Mouse (Mus musculus) C2C12 (cell line): ENCODE results near the gene Ern2. TPM values are rescaled to one million over a fixed set of nuclear protein-coding genes. Genes with fewer than 3 reads are reported as not detected.

Source experiments
- H3K27me3 ChIP-seq: one replicate; pipeline ENCODE4 v1.6.1; 2011; ENCODE audit not compliant: control insufficient read depth, insufficient read depth, insufficient read length
- H3K36me3 ChIP-seq: one replicate; pipeline ENCODE4 v1.6.1; 2011; ENCODE audit not compliant: control insufficient read depth, insufficient read depth
- H3K4me3 ChIP-seq: one replicate; pipeline ENCODE4 v1.5.1; 2011; ENCODE audit warnings: mild to moderate bottlenecking, control low read depth; ENCODE audit not compliant: poor library complexity, insufficient read depth, severe bottlenecking
- H3K79me2 ChIP-seq: one replicate; pipeline ENCODE4 v1.6.1; 2011; ENCODE audit not compliant: control insufficient read depth, insufficient read depth
- H3K79me3 ChIP-seq: one replicate; pipeline ENCODE4 v1.6.1; 2011; ENCODE audit warnings: low read depth, control low read depth
- H3ac ChIP-seq: one replicate; pipeline ENCODE3; 2011; ENCODE audit warnings: low read depth; ENCODE audit not compliant: control insufficient read depth, insufficient read length
- CEBPB ChIP-seq: IDR thresholded peaks from one replicate; pipeline ENCODE4 v1.6.1; 2011; ENCODE audit warnings: low read depth, mild to moderate bottlenecking, control low read depth, moderate library complexity
- CTCF ChIP-seq: IDR thresholded peaks from one replicate; pipeline ENCODE4 v1.5.1; 2011; ENCODE audit not compliant: control insufficient read depth, insufficient read depth, insufficient read length
- FOSL1 ChIP-seq: IDR thresholded peaks from one replicate; pipeline ENCODE4 v1.8.0; 2011; ENCODE audit warnings: mild to moderate bottlenecking, low read length; ENCODE audit not compliant: poor library complexity, insufficient read depth, severe bottlenecking
- MAX ChIP-seq: IDR thresholded peaks from one replicate; pipeline ENCODE4 v1.6.1; 2011; ENCODE audit warnings: mild to moderate bottlenecking, control low read depth
- MYOD1 ChIP-seq: IDR thresholded peaks from one replicate; pipeline ENCODE4 v1.6.1; 2011; ENCODE audit warnings: low read depth; ENCODE audit not compliant: control insufficient read depth, insufficient read length
- MYOG ChIP-seq: IDR thresholded peaks from one replicate; pipeline ENCODE4 v1.6.1; 2011; ENCODE audit not compliant: control insufficient read depth, insufficient read length; ENCODE audit errors: extremely low read depth
- USF1 ChIP-seq: IDR thresholded peaks from one replicate; pipeline ENCODE4 v1.6.1; 2011; ENCODE audit warnings: low read depth, mild to moderate bottlenecking, control low read depth, moderate library complexity
- polyA plus RNA-seq: library from polyadenylated mRNA; unstranded; fragments of >200 nt; fragmentation: generic; extraction: Trizol; gene quantifications from one replicate; pipeline ENCODE4 v1.2.1, GENCODE M21; 2012; ENCODE audit warnings: missing spikeins

The Ern2 gene
- polyA plus RNA-seq, 1 experiment = not detected

DNA sequence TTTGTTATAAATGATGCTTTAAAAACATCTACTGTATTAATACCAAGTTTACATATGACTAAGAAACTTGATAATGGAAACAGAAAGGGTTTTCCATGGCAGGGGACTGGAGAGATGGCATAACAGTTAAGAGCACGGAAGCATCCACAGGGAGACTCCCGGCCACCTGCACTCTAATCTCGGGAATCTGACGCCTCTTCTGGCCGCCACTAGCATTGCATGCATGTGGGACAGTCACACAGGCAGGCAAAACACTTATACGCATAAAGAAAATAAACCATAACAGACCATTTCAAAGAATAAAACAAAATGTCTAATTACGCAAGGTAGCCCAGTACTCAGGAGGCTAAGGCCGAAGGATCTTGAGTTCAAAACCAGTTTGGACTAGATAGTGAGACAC, 60.4 kb downstream of the Ern2 start:
- Histone ChIP-seq H3K79me3 (peaks cover 3% of the 10 kb centered on the region), H3K79me2 (peaks cover 10% of the 10 kb centered on the region), H3K4me3 (no peak overlapping the region), H3K27me3 (no peaks in the 10 kb centered on the region), H3ac (no peak overlapping the region), H3K36me3 (peaks cover 58% of the 10 kb centered on the region)
- TF ChIP-seq CTCF (no peak), FOSL1 (no peak), CEBPB (no peak), MYOD1 (no peak), MAX (no peak), USF1 (no peak), MYOG (no peak)

DNA sequence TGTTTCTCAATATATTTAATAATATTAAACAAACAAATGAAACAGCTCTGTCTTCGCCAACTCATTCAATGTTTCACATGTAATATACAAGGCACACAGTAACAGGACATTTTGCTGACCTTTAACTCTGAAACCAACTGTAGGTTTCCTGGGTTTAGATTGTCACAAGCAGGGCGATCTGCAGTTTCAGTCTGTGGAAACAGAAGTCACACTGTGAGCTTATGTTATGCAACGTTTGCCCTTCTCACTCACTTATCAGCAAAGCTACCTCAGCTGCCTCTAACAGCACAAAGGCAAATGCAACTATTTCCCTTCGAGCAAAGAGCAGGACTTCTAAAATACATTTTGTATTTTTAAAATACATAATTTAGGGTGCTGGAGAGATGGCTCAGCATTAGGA, 62.5 kb downstream of the Ern2 start:
- Histone ChIP-seq H3K79me2 (no peaks in the 10 kb centered on the region), H3K79me3 (no peaks in the 10 kb centered on the region), H3K36me3 (peaks cover 48% of the 10 kb centered on the region), H3K4me3 (no peak overlapping the region), H3K27me3 (no peaks in the 10 kb centered on the region), H3ac (no peak overlapping the region)
- TF ChIP-seq FOSL1 (no peak), USF1 (no peak), CEBPB (no peak), MYOG (no peak), MAX (no peak), CTCF (no peak), MYOD1 (no peak)

Other genes with a start within 250 kb of the Ern2 start
- gene Cog7, start 204.5 kb downstream of the Ern2 start, polyA plus RNA-seq = 14.0 TPM
- gene Gga2, start 165.0 kb downstream of the Ern2 start, polyA plus RNA-seq = 86.2 TPM
- gene Ubfd1, start 119.0 kb downstream of the Ern2 start, polyA plus RNA-seq = 28.4 TPM
- gene Ears2, start 118.9 kb downstream of the Ern2 start, polyA plus RNA-seq = 11.0 TPM
- 813 TPM for gene Ndufab1, start 84.3 kb downstream of the Ern2 start, polyA plus RNA-seq
- gene Palb2, start 53.2 kb downstream of the Ern2 start, polyA plus RNA-seq = 2.8 TPM
- 59.1 TPM for gene Dctn5, start 53.2 kb downstream of the Ern2 start, polyA plus RNA-seq
- 161 TPM for gene Plk1, start 26.8 kb downstream of the Ern2 start, polyA plus RNA-seq
- not detected for gene Chp2, start 33.3 kb upstream of the Ern2 start, polyA plus RNA-seq
- gene Prkcb, start 102.5 kb upstream of the Ern2 start, polyA plus RNA-seq = 17.8 TPM